Mouse (Mus musculus) MEL (cell line): ENCODE data around the gene Cd8a. TPM values are rescaled to one million over a fixed set of nuclear protein-coding genes. Genes with fewer than 3 reads are reported as not detected.

Experiments used
- DNase-seq: peaks from one replicate; pipeline ENCODE4 v3.0.0; 2011; ENCODE audit warnings: low read depth, low spot score
- H3K27ac ChIP-seq: 2 replicates; pipeline ENCODE4 v1.5.1; 2012; ENCODE audit warnings: low read depth, mild to moderate bottlenecking, control low read depth, low read length, moderate library complexity; ENCODE audit not compliant: control insufficient read depth
- H3K27me3 ChIP-seq, 2 experiments: fragments of 150-350 bp in 1 of 2; sonication (generic) in 1 of 2; 2 replicates each; pipeline ENCODE4 v1.6.1; 2012; ENCODE audit warnings: low read length in 2 of 2, mild to moderate bottlenecking in 2 of 2, improper control_type of control experiment in 1 of 2, moderate library complexity in 1 of 2; ENCODE audit not compliant: insufficient read depth in 2 of 2, control insufficient read depth in 1 of 2
- H3K36me3 ChIP-seq, 2 experiments: 2 replicates each; pipeline ENCODE4 v1.6.1; 2012 to 2014; ENCODE audit warnings: low read length in 2 of 2, improper control_type of control experiment in 1 of 2, inconsistent platforms in 1 of 2, mild to moderate bottlenecking in 1 of 2; ENCODE audit not compliant: insufficient read depth in 2 of 2, control insufficient read depth in 1 of 2
- H3K4me1 ChIP-seq, 2 experiments: fragments of 150-350 bp in 1 of 2; sonication (generic) in 1 of 2; 2 replicates each; pipeline ENCODE4 v1.6.1; 2012; ENCODE audit warnings: low read length in 2 of 2, improper control_type of control experiment in 1 of 2, mild to moderate bottlenecking in 1 of 2; ENCODE audit not compliant: insufficient read depth in 2 of 2, control insufficient read depth in 1 of 2
- H3K4me3 ChIP-seq, 2 experiments: fragments of 150-350 bp in 1 of 2; sonication (generic) in 1 of 2; 2 replicates each; pipeline ENCODE4 v1.5.1; 2012; ENCODE audit warnings: low read depth in 2 of 2, low read length in 2 of 2, mild to moderate bottlenecking in 2 of 2, moderate library complexity in 2 of 2, control low read depth in 1 of 2, improper control_type of control experiment in 1 of 2; ENCODE audit not compliant: control insufficient read depth in 1 of 2, insufficient read depth in 1 of 2
- H3K79me2 ChIP-seq: 2 replicates; pipeline ENCODE4 v1.6.1; 2012; ENCODE audit warnings: mild to moderate bottlenecking, low read length, moderate library complexity; ENCODE audit not compliant: control insufficient read depth, poor library complexity, insufficient read depth
- H3K9ac ChIP-seq: 2 replicates; pipeline ENCODE4 v1.6.1; 2012; ENCODE audit warnings: low read depth, mild to moderate bottlenecking, control low read depth, low read length, moderate library complexity; ENCODE audit not compliant: control insufficient read depth, poor library complexity, severe bottlenecking
- H3K9me3 ChIP-seq: fragments of 150-350 bp; sonication (generic); replicated peaks from 2 replicates; pipeline ENCODE4 v1.6.1; 2012; ENCODE audit warnings: mild to moderate bottlenecking, low read length, improper control_type of control experiment, moderate library complexity; ENCODE audit not compliant: insufficient read depth
- BHLHE40 ChIP-seq: IDR thresholded peaks from 2 replicates; pipeline ENCODE4 v1.6.1; 2012; ENCODE audit warnings: low read depth, mild to moderate bottlenecking, inconsistent platforms, low read length, improper control_type of control experiment, borderline replicate concordance
- CHD1 ChIP-seq: IDR thresholded peaks from 2 replicates; pipeline ENCODE4 v1.6.1; 2012; ENCODE audit warnings: low read depth, mild to moderate bottlenecking, inconsistent platforms, low read length, improper control_type of control experiment
- CHD2 ChIP-seq: IDR thresholded peaks from 2 replicates; pipeline ENCODE4 v1.6.1; 2011; ENCODE audit warnings: low read length, improper control_type of control experiment
- CTCF ChIP-seq, 3 experiments: IDR thresholded peaks in 2 of 3; conservative IDR thresholded peaks in 1 of 3; 2 replicates each; pipeline ENCODE4 v1.5.1; 2011 to 2012; ENCODE audit warnings: low read length in 3 of 3, low read depth in 2 of 3, mild to moderate bottlenecking in 2 of 3, improper control_type of control experiment in 1 of 3, inconsistent platforms in 1 of 3, mixed read lengths in 1 of 3, moderate library complexity in 1 of 3; ENCODE audit not compliant: control insufficient read depth in 1 of 3, insufficient read depth in 1 of 3, poor library complexity in 1 of 3, severe bottlenecking in 1 of 3
- E2F4 ChIP-seq: IDR thresholded peaks from 2 replicates; pipeline ENCODE4 v1.6.1; 2011; ENCODE audit warnings: low read depth, low read length, improper control_type of control experiment, borderline replicate concordance
- ELF1 ChIP-seq: IDR thresholded peaks from 2 replicates; pipeline ENCODE4 v1.6.1; 2014; ENCODE audit warnings: low read depth, mild to moderate bottlenecking, inconsistent platforms, low read length, improper control_type of control experiment, moderate library complexity
- EP300 ChIP-seq, 2 experiments: IDR thresholded peaks; 2 replicates each; pipeline ENCODE4 v1.6.1; 2011; ENCODE audit warnings: improper control_type of control experiment in 2 of 2, low read length in 2 of 2, low read depth in 1 of 2, mild to moderate bottlenecking in 1 of 2
- GATA1 ChIP-seq: IDR thresholded peaks from 2 replicates; pipeline ENCODE4 v1.6.1; 2011; ENCODE audit warnings: low read depth, low read length, improper control_type of control experiment
- HCFC1 ChIP-seq: IDR thresholded peaks from 2 replicates; pipeline ENCODE4 v1.6.1; 2012; ENCODE audit warnings: low read depth, mild to moderate bottlenecking, inconsistent platforms, low read length, improper control_type of control experiment, moderate library complexity
- JUND ChIP-seq: IDR thresholded peaks from 2 replicates; pipeline ENCODE4 v1.6.1; 2011; ENCODE audit warnings: low read depth, mild to moderate bottlenecking, improper control_type of control experiment, low read length
- KAT2A ChIP-seq: conservative IDR thresholded peaks from 2 replicates; pipeline ENCODE4 v1.6.1; 2012; ENCODE audit warnings: low read depth, low read length, improper control_type of control experiment, inconsistent platforms
- MAZ ChIP-seq: IDR thresholded peaks from 2 replicates; pipeline ENCODE4 v1.6.1; 2012; ENCODE audit warnings: low read depth, mild to moderate bottlenecking, inconsistent platforms, low read length, improper control_type of control experiment
- MEF2A ChIP-seq: IDR thresholded peaks from 2 replicates; pipeline ENCODE4 v1.6.1; 2014; ENCODE audit warnings: low read depth, mild to moderate bottlenecking, inconsistent platforms, low read length, improper control_type of control experiment; ENCODE audit not compliant: poor library complexity, insufficient replicate concordance, severe bottlenecking; ENCODE audit errors: extremely low read depth
- MXI1 ChIP-seq: IDR thresholded peaks from 2 replicates; pipeline ENCODE4 v1.6.1; 2011; ENCODE audit warnings: mild to moderate bottlenecking, low read depth, low read length, improper control_type of control experiment
- MYB ChIP-seq: IDR thresholded peaks from 2 replicates; pipeline ENCODE4 v1.6.1; 2011; ENCODE audit warnings: mild to moderate bottlenecking, low read depth, low read length, improper control_type of control experiment
- NELFE ChIP-seq: IDR thresholded peaks from 2 replicates; pipeline ENCODE4 v1.6.1; 2011; ENCODE audit warnings: low read depth, low read length, improper control_type of control experiment
- NRF1 ChIP-seq: IDR thresholded peaks from 2 replicates; pipeline ENCODE4 v1.6.1; 2014; ENCODE audit warnings: low read depth, mild to moderate bottlenecking, inconsistent platforms, low read length, improper control_type of control experiment, moderate library complexity; ENCODE audit not compliant: poor library complexity, insufficient read depth, severe bottlenecking
- POLR2AphosphoS2 ChIP-seq: IDR thresholded peaks from 2 replicates; pipeline ENCODE4 v1.6.1; 2011; ENCODE audit warnings: low read length, improper control_type of control experiment
- RCOR1 ChIP-seq: IDR thresholded peaks from 2 replicates; pipeline ENCODE4 v1.6.1; 2012; ENCODE audit warnings: low read depth, mild to moderate bottlenecking, inconsistent platforms, low read length, improper control_type of control experiment
- SIN3A ChIP-seq: IDR thresholded peaks from 2 replicates; pipeline ENCODE4 v1.6.1; 2012; ENCODE audit warnings: low read length, improper control_type of control experiment, inconsistent platforms
- SMC3 ChIP-seq: IDR thresholded peaks from 2 replicates; pipeline ENCODE4 v1.6.1; 2011; ENCODE audit warnings: low read depth, low read length, improper control_type of control experiment
- TAL1 ChIP-seq: IDR thresholded peaks from 2 replicates; pipeline ENCODE4 v1.6.1; 2012; ENCODE audit warnings: mild to moderate bottlenecking, inconsistent platforms, low read length, moderate library complexity, mixed read lengths
- TCF12 ChIP-seq: IDR thresholded peaks from 2 replicates; pipeline ENCODE4 v1.6.1; 2014; ENCODE audit warnings: low read depth, mild to moderate bottlenecking, inconsistent platforms, low read length, improper control_type of control experiment, moderate library complexity
- USF2 ChIP-seq, 2 experiments: IDR thresholded peaks; 2 replicates each; pipeline ENCODE4 v1.6.1; 2011 to 2012; ENCODE audit warnings: improper control_type of control experiment in 2 of 2, low read length in 2 of 2, borderline replicate concordance in 1 of 2, inconsistent platforms in 1 of 2, low read depth in 1 of 2, mild to moderate bottlenecking in 1 of 2; ENCODE audit not compliant: insufficient read depth in 1 of 2
- ZC3H11A ChIP-seq: IDR thresholded peaks from 2 replicates; pipeline ENCODE4 v1.6.1; 2012; ENCODE audit warnings: low read depth, mild to moderate bottlenecking, inconsistent platforms, low read length, improper control_type of control experiment
- ZKSCAN1 ChIP-seq: IDR thresholded peaks from 2 replicates; pipeline ENCODE4 v1.6.1; 2012; ENCODE audit warnings: low read depth, mild to moderate bottlenecking, inconsistent platforms, low read length, improper control_type of control experiment, moderate library complexity
- ZNF384 ChIP-seq: IDR thresholded peaks from 2 replicates; pipeline ENCODE4 v1.6.1; 2012; ENCODE audit warnings: low read depth, mild to moderate bottlenecking, inconsistent platforms, low read length, improper control_type of control experiment
- polyA plus RNA-seq, 2 experiments: library from polyadenylated mRNA; stranded (reverse) in 1 of 2; unstranded in 1 of 2; fragments of >175 nt in 1 of 2; fragments of >200 nt in 1 of 2; gene quantifications; 2 replicates each; pipeline versions ENCODE4 v1.2.1 to v1.2.4; 2012; ENCODE audit warnings: low replicate concordance in 2 of 2, low read depth in 1 of 2; ENCODE audit not compliant: insufficient read length in 2 of 2, insufficient read depth in 1 of 2, missing spikeins in 1 of 2
- total RNA-seq: library from RNA; depleted of rRNA; stranded (reverse); fragments of 300-350 nt; gene quantifications from 2 replicates; pipeline ENCODE4 v1.2.3, GENCODE M21; 2012

Cd8a gene
- total and polyA plus RNA-seq, 3 experiments, result not detected

- peaks cover 0 to 2% of the 10 kb centered on the region in 2 experiments; a peak in 1 of 4 replicates for H3K27me3 ChIP-seq
- no peak for DNase-seq
- H3K79me2 ChIP-seq, result no peaks in the 10 kb centered on the region
- H3K27ac ChIP-seq, result no peak overlapping the region
- H3K4me3 ChIP-seq, result no peak overlapping the region
- H3K36me3 ChIP-seq, result no peaks in the 10 kb centered on the region
- H3K4me1 ChIP-seq, result no peaks in the 10 kb centered on the region
- H3K9ac ChIP-seq, result no peak overlapping the region
- no peaks in the 10 kb centered on the region for H3K9me3 ChIP-seq
- TF ChIP-seq MEF2A (no peak), GATA1 (no peak), HCFC1 (no peak), JUND (no peak), ZNF384 (no peak), NRF1 (no peak), ZC3H11A (no peak), TCF12 (no peak), MXI1 (no peak)
Measured at GRCm38 (mm10) chr6:71363995-71364394, 9.2 kb upstream of the Cd8a start.

- DNase-seq, result no peak
- Histone ChIP-seq H3K79me2 (no peaks in the 10 kb centered on the region), H3K4me1 (no peaks in the 10 kb centered on the region), H3K36me3 (no peaks in the 10 kb centered on the region)
- TF ChIP-seq CHD1 (no peak), SMC3 (no peak), HCFC1 (no peak), CTCF (IDR thresholded peaks at IDR 0.05 in 2 of 3, conservative IDR thresholded peaks at IDR 0.05 in 1 of 3; ENCODE audit: control insufficient read depth in 1 of 3, insufficient read depth in 1 of 3, low read depth in 2 of 3, low read length in 3 of 3, poor library complexity in 1 of 3, severe bottlenecking in 1 of 3) (no peak), POLR2AphosphoS2 (no peak), MAZ (no peak), TAL1 (no peak), E2F4 (no peak), CHD2 (no peak), ZKSCAN1 (no peak), SIN3A (no peak), ELF1 (no peak), KAT2A (no peak), NELFE (no peak), EP300 (IDR thresholded peaks at IDR 0.05; ENCODE audit: low read depth in 1 of 2, low read length in 2 of 2) (no peak), BHLHE40 (no peak), RCOR1 (no peak), MYB (no peak), USF2 (IDR thresholded peaks at IDR 0.05; ENCODE audit: borderline replicate concordance in 1 of 2, insufficient read depth in 1 of 2, low read depth in 1 of 2, low read length in 2 of 2) (no peak), GATA1 (no peak)
- TF ChIP-seq, all 39 proteins: peak for 0
- Histone ChIP-seq H3K27ac (no peak overlapping the region), H3K27me3 (peaks cover 0 to 2% of the 10 kb centered on the region in 2 experiments; a peak in 1 of 4 replicates), H3K9me3 (no peaks in the 10 kb centered on the region), H3K4me3 (no peak overlapping the region), H3K9ac (no peak overlapping the region)
Measured at GRCm38 (mm10) chr6:71369416-71369815, 3.8 kb upstream of the Cd8a start.
